Mouse (Mus musculus) hindlimb bud, embryonic 11.5 days (tissue): ENCODE data around the gene Ctdsp1.
"Not testable (repeated sequence)": the region's sequence is repeated elsewhere in the genome, so short reads cannot be mapped to it uniquely, and the experiment has no call there.

Experiments used
- DNase-seq: peaks from one replicate; pipeline ENCODE4 v3.0.0-alpha.2; 2012; ENCODE audit warnings: low read depth, low spot score; ENCODE audit errors: extremely low spot score

The Ctdsp1 gene

DNA sequence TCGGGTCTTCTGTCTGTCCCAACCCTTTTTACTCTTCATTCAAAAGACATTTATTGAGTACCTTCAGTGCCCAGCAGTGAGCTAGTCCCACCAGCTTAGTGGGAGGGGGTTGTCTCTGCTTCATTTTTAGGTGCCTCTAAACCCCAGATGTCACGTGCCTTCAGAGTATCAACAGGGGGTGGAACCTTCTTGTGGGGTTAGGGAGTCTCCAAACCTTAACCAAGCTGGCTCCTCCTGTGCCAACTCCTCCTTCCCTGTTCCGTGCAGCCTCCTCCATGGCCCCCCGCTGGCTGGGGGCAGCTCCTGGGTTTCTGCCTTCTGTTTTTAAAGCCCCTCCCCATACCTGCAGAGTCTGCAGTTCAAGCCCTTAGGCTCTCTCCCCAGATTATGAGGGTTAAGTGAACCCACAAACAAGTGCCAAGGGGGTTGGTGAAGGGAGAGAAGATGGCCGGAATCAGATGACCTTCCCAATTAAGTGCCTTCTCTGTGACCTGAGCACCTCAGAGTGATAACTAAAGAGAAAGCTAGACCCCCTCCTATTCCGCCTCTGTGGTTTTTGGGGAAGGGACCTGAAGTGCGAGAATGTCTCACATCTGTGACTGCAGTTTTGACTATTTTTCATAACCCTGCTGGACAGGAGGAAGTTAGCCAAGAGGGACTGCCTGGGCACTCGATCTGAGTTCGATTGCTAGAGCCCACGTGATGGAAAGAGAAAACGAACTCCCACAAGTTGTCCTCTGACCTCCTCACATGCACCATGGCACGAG is 5.3 kb downstream of the Ctdsp1 start:
- not testable (repeated sequence) for DNase-seq

DNA sequence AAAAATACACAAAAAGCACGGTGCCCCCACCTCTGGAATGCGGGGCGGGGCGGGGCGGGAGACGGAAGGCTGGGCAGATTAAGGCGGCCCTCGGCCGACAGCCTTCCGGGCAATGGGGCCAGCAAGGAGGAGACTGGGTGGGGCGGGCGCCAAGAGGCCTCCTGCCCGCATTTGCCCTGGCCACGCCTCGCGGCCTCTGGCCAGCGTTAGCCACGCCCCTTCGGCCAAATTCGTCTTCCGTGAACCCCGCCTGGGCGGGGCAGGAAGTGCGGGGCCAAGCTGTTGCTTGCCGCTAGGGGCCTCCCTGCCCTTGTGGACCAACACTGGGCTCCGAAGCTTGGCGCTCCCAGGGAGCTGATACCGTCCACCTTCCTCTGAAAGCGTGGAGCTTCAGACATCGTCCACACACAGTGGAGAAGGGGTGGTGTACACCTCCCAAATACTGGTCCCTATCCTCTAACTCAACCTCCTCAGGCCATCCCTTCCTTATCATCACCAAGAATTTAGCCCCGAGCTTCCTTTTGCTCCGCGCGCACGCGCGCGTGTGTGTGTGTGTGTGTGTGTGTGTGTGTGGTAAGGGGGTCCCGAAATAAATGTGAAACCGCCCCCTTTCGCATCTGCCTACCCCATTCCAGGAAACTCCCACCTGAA is 6.1 kb downstream of the Ctdsp1 start:
- DNase-seq = peak; percentile 97

GRCm38 (mm10) chr1:74397919-74398451 is 6.7 kb downstream of the Ctdsp1 start:
- DNase-seq = peak; percentile 53

- no peak for DNase-seq
These were observed 9.2 kb downstream of the Ctdsp1 start for GRCm38 (mm10) chr1:74400531-74400930.

GRCm38 (mm10) chr1:74401015-74401702 is 9.8 kb downstream of the Ctdsp1 start:
- no peak for DNase-seq

- DNase-seq = no peak
These were observed 12.9 kb downstream of the Ctdsp1 start for GRCm38 (mm10) chr1:74404206-74404605.

DNA sequence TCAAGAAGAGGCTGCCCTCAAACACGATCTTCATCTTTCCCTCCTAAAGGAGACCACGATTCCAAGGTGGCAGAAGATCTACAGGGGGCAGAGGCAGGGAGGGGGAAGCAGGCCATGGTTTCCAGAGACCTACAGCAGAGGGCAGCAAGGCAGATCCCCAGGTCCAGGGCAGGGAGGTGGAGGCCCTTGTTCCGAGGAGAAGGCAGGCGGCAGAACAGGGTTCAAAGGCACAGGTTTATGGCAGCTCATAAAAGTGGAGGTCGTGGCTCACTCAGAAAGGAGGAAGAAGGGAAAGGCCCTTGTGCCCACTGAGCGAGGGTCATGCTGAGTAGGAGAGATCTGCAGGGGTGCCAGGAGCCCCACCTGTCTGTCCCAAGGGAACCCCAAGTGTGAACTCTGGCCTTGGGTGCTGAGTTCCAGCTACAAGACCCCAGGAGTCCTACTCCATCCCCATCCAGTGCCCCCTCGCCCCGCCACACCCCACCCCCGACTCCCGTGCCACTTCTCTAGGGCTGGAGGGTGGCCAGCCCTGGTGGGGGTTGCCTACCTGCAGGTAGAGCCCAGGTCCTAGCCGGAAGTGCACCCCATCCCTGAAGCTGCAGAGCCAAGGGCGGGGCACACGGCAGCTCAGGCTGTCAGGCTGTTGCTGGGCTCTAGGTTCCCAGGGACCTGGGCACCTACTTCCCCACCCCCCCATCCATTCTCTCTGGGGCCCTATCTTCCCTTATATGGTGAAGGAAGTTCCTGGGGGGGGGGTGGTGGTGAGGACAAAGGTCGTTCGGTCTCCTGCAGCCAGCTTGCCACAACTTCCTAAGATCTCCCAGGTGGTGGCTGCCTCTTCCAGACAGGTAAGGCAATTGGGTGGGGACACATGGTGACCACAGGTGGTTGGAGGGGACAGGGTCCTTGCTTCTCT is 17.5 kb downstream of the Ctdsp1 start, which contains the start of gene Vil1:
Vil1 (plus strand) TSS at position 788 of the 916 bp plus-strand sequence.
- no peak for DNase-seq

GRCm38 (mm10) chr1:74411753-74412325 is 20.5 kb downstream of the Ctdsp1 start:
- no peak for DNase-seq

DNA sequence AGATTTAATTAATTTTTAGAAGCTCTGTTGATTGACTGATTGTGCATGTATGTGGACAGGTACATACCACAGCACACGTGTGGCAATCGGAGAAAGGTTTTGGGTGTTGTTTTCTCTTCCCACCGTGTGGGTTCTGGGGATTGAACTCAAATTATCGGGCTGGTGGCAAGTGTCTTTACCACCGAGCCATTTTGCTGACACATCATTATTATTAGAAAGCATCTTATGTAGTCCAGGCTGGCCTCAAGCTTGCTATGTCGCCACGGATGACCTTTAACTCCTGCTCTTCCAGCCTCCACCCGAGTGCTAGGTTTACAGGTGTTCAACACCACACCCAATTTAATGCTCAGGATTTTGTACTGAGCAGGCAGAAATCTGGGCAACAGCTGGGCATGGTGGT is 21.4 kb downstream of the Ctdsp1 start:
- DNase-seq = no peak

GRCm38 (mm10) chr1:74415143-74415542 is 23.8 kb downstream of the Ctdsp1 start:
- no peak for DNase-seq

DNA sequence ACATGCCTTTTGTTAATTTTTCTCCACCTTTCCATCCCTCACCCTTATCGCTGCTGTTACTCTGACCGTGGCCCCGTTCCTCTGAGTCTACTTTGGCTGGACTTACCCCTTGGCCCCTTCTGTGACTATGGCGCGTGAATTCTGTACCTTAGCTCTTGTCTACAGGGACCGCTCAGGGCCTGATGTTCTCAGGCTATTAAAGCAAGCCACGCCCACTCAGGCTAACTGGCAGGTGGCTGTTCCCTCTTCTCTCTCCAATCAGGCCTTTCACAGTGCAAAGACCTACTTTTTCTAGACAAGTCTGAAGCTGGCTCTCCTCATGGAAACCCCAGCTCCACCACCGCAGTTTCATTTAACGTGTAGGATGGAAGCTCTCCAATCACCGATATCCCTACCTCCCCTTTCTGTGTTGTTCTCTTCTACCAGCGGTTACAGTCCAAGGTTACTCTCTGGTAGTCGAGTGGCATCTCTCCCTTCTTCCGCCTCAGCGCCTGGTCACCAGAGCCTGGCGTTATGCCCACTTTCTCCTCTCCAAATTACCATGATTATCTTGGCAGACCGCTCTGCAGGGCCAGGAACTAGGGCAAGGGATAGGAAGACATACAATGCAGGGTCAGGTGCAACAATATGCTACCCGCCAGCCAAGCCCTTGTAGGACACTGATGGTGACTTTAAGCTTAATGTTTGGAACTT is 27.6 kb downstream of the Ctdsp1 start:
- DNase-seq = no peak

DNA sequence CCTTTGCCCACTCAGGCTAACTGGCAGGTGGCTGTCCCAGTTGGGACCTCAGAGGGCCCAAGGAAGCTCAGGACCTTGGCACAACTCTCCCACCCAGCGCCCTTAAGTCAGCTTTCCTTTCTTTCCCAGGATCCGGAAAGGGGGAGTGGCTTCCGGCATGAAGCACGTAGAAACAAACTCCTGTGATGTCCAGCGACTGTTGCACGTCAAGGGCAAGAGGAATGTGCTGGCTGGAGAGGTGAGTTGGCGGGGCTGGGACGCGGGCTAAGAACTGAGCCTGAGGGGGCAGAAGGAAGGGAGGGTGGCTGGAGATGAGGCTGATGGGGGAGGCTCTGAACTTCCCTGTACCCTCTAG is 28.1 kb downstream of the Ctdsp1 start:
- DNase-seq = no peak

GRCm38 (mm10) chr1:74423147-74423546 is 31.8 kb downstream of the Ctdsp1 start:
- no peak for DNase-seq

- DNase-seq = no peak
These were observed 34.5 kb downstream of the Ctdsp1 start for GRCm38 (mm10) chr1:74425845-74426244.

- DNase-seq = no peak
These were observed 41.9 kb downstream of the Ctdsp1 start for GRCm38 (mm10) chr1:74433220-74433619.

DNA sequence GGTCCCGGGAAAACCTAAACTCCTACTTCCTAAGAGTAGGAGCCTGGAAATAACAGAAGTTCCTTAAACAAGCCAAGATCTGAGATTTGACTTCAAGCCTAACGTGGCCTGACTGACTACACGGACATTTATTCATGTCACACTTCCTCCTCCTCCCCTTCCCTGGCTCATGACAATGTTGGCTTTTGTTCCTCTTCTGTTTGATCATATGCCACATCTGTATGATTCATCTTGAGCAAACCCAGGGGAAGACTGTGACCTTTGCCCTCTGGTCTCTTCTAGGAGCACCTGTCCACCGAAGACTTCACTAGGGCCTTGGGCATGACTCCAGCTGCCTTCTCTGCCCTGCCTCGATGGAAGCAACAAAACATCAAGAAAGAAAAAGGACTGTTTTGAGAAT is 43.3 kb downstream of the Ctdsp1 start:
- no peak for DNase-seq

DNA sequence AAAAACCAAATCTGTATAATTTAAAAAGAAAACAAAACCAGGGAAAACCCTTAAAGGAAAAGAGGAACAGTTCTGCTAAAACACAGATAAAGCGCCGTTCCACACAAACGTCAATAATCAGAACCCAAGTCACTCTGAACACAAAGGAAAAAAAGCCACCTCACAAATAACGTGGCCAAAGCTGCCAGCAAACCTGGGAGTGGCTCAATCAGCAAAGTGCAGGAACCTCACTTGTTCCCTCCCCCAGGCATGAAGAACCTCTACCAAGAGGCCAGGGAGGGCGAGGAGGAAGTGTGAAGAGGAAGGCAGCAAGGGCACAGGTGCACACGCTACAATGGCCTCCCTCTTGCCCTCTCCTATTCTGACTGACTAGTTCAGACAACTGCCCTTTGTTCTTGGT is 44.3 kb downstream of the Ctdsp1 start:
- no peak for DNase-seq

- DNase-seq = no peak
These were observed 46.6 kb downstream of the Ctdsp1 start for GRCm38 (mm10) chr1:74437702-74438427.
